Mouse (Mus musculus) forebrain, embryonic 11.5 days (tissue): ENCODE results near the gene Tnfrsf21. TPM values are rescaled to one million over a fixed set of nuclear protein-coding genes. Genes with fewer than 3 reads are reported as not detected.

Experiments
- ATAC-seq: fragments of 200-750 bp; cut with Nextera tagmentation; replicated peaks from 2 replicates; pipeline ENCODE4 v1.8.0; 2017; ENCODE audit warnings: moderate TSS enrichment; ENCODE audit not compliant: low FRiP score
- DNase-seq: peaks from one replicate; pipeline ENCODE4 v3.0.0-alpha.2; 2017; ENCODE audit warnings: low spot score
- H3K27ac ChIP-seq: fragments of 300-500 bp; sonication (generic); 2 replicates; pipeline ENCODE4 v1.5.1; 2014; ENCODE audit warnings: low read depth, low read length
- H3K27me3 ChIP-seq: fragments of 300-500 bp; sonication (generic); 2 replicates; pipeline ENCODE4 v1.6.1; 2014; ENCODE audit warnings: mild to moderate bottlenecking, low read length, mixed read lengths; ENCODE audit not compliant: control insufficient read depth, insufficient read depth
- H3K36me3 ChIP-seq: fragments of 300-500 bp; sonication (generic); 2 replicates; pipeline ENCODE4 v1.6.1; 2014; ENCODE audit warnings: mild to moderate bottlenecking, low read length, moderate library complexity, mixed read lengths; ENCODE audit not compliant: control insufficient read depth, insufficient read depth
- H3K4me1 ChIP-seq: fragments of 300-500 bp; sonication (generic); replicated peaks from 2 replicates; pipeline ENCODE4 v1.6.1; 2014; ENCODE audit warnings: low read length, mixed read lengths; ENCODE audit not compliant: control insufficient read depth, insufficient read depth
- H3K4me2 ChIP-seq: fragments of 300-500 bp; sonication (generic); 2 replicates; pipeline ENCODE4 v1.6.1; 2014; ENCODE audit warnings: low read depth, mild to moderate bottlenecking, low read length, moderate library complexity, mixed read lengths; ENCODE audit not compliant: severe bottlenecking
- H3K4me3 ChIP-seq: fragments of 300-500 bp; sonication (generic); 2 replicates; pipeline ENCODE4 v1.5.1; 2014; ENCODE audit warnings: low read depth, low read length
- H3K9ac ChIP-seq: fragments of 300-500 bp; sonication (generic); 2 replicates; pipeline ENCODE4 v1.6.1; 2014; ENCODE audit warnings: low read length
- H3K9me3 ChIP-seq: fragments of 300-500 bp; sonication (generic); 2 replicates; pipeline ENCODE4 v1.6.1; 2016; ENCODE audit warnings: low read length, mixed read lengths; ENCODE audit not compliant: control insufficient read depth
- WGBS: fragments of 180-500 bp; shearing (Covaris S2); extraction: QIAGEN DNeasy Blood & Tissue Kit; methylation state at CpG from one replicate; pipeline ENCODE4 v1.1.7; 2014; 5-methylcytosine and 5-hydroxymethylcytosine counted together
- polyA plus RNA-seq: library from polyadenylated mRNA; unstranded; fragments of >200 nt; fragmentation: Nextera tagmentation; extraction: Ambion mirVana; gene quantifications from 2 replicates; pipeline ENCODE4 v1.2.1, GENCODE M21; 2014

Tnfrsf21 gene
- polyA plus RNA-seq, 1 experiment from 2014 or later = 33.4 TPM

- H3K9ac ChIP-seq = no peak overlapping the region
- 91% methylated on average over 11 of the region's 11 CpGs for WGBS
- no peak overlapping the region for H3K4me2 ChIP-seq
- H3K4me3 ChIP-seq = no peak overlapping the region
- no peaks in the 10 kb centered on the region for H3K9me3 ChIP-seq
- DNase-seq (no peak), ATAC-seq (no peak)
- no peak overlapping the region for H3K27ac ChIP-seq
- H3K27me3 ChIP-seq = no peaks in the 10 kb centered on the region
- H3K4me1 ChIP-seq = no peaks in the 10 kb centered on the region
- no peaks in the 10 kb centered on the region for H3K36me3 ChIP-seq
These were observed 42.1 kb downstream of the Tnfrsf21 start for GRCm38 (mm10) chr17:43058277-43059025.

GRCm38 (mm10) chr17:43064705-43065104, 48.4 kb downstream of the Tnfrsf21 start:
- H3K4me2 ChIP-seq = no peak overlapping the region
- DNase-seq (no peak), ATAC-seq (no peak)
- H3K27me3 ChIP-seq = no peaks in the 10 kb centered on the region
- WGBS = 97% methylated on average over 6 of the region's 6 CpGs
- no peaks in the 10 kb centered on the region for H3K9me3 ChIP-seq
- no peaks in the 10 kb centered on the region for H3K4me1 ChIP-seq
- H3K27ac ChIP-seq = no peak overlapping the region
- no peaks in the 10 kb centered on the region; the same call in 1 of the 2 replicates for H3K36me3 ChIP-seq
- H3K4me3 ChIP-seq = no peak overlapping the region
- no peak overlapping the region for H3K9ac ChIP-seq

- no peaks in the 10 kb centered on the region for H3K4me1 ChIP-seq
- no peaks in the 10 kb centered on the region; the same call in 1 of the 2 replicates for H3K36me3 ChIP-seq
- H3K9ac ChIP-seq = no peak overlapping the region
- H3K4me2 ChIP-seq = no peak overlapping the region
- WGBS = 67% methylated on average over 7 of the region's 7 CpGs
- peak; percentile 16 for DNase-seq
- no peak overlapping the region for H3K4me3 ChIP-seq
- no peaks in the 10 kb centered on the region for H3K27me3 ChIP-seq
- no peaks in the 10 kb centered on the region for H3K9me3 ChIP-seq
- no peak overlapping the region for H3K27ac ChIP-seq
- ATAC-seq = no peak
These were observed 52.6 kb downstream of the Tnfrsf21 start for GRCm38 (mm10) chr17:43068846-43069553.

- 91% methylated on average over 2 of the region's 2 CpGs for WGBS
- no peak for DNase-seq
These were observed 54.6 kb downstream of the Tnfrsf21 start for GRCm38 (mm10) chr17:43070946-43071345.

GRCm38 (mm10) chr17:43072142-43072786, 55.9 kb downstream of the Tnfrsf21 start:
- WGBS = 85% methylated on average over 11 of the region's 11 CpGs
- Histone ChIP-seq H3K4me2 (no peak overlapping the region), H3K36me3 (no peaks in the 10 kb centered on the region), H3K4me1 (0 out of 2 replicates have a peak, but pooled peaks cover 2% of the 10 kb centered on the region), H3K9me3 (no peaks in the 10 kb centered on the region), H3K27ac (no peak overlapping the region), H3K27me3 (no peaks in the 10 kb centered on the region), H3K4me3 (no peak overlapping the region), H3K9ac (no peak overlapping the region)
- DNase-seq (peak; percentile 14), ATAC-seq (no peak)

More at GRCm38 (mm10) chr17:43070946-43071345, 54.6 kb downstream of the Tnfrsf21 start:
- H3K9ac ChIP-seq = no peak overlapping the region
- H3K27ac ChIP-seq = no peak overlapping the region
- H3K4me1 ChIP-seq = no peaks in the 10 kb centered on the region
- no peak for ATAC-seq
- H3K9me3 ChIP-seq = no peaks in the 10 kb centered on the region
- no peaks in the 10 kb centered on the region for H3K36me3 ChIP-seq
- no peaks in the 10 kb centered on the region for H3K27me3 ChIP-seq
- no peak overlapping the region for H3K4me3 ChIP-seq
- no peak overlapping the region for H3K4me2 ChIP-seq

GRCm38 (mm10) chr17:43072787-43073148, 56.4 kb downstream of the Tnfrsf21 start:
- no peaks in the 10 kb centered on the region for H3K27me3 ChIP-seq
- no peaks in the 10 kb centered on the region for H3K36me3 ChIP-seq
- DNase-seq (peak; percentile 26), ATAC-seq (no peak)
- no peak overlapping the region for H3K27ac ChIP-seq
- no peak overlapping the region for H3K4me3 ChIP-seq
- no peak overlapping the region for H3K9ac ChIP-seq
- peaks cover 5% of the 10 kb centered on the region; the same call in 1 of the 2 replicates for H3K4me1 ChIP-seq
- WGBS = 79% methylated on average over 5 of the region's 5 CpGs
- H3K9me3 ChIP-seq = no peaks in the 10 kb centered on the region
- no peak overlapping the region for H3K4me2 ChIP-seq

- Histone ChIP-seq H3K4me3 (no peak overlapping the region), H3K4me1 (peaks cover 5% of the 10 kb centered on the region; the same call in 1 of the 2 replicates)
These were observed 58.0 kb downstream of the Tnfrsf21 start for GRCm38 (mm10) chr17:43074391-43074790.

GRCm38 (mm10) chr17:43075100-43075499, 58.7 kb downstream of the Tnfrsf21 start:
- Histone ChIP-seq H3K4me3 (no peak overlapping the region), H3K36me3 (no peaks in the 10 kb centered on the region), H3K4me2 (no peak overlapping the region), H3K27ac (no peak overlapping the region), H3K4me1 (peaks cover 5% of the 10 kb centered on the region; the same call in 1 of the 2 replicates), H3K9me3 (no peaks in the 10 kb centered on the region), H3K9ac (no peak overlapping the region), H3K27me3 (no peaks in the 10 kb centered on the region)
- DNase-seq (no peak), ATAC-seq (no peak)
- 80% methylated on average over 8 of the region's 8 CpGs for WGBS

More at GRCm38 (mm10) chr17:43074391-43074790, 58.0 kb downstream of the Tnfrsf21 start:
- Histone ChIP-seq H3K9me3 (no peaks in the 10 kb centered on the region), H3K4me2 (no peak overlapping the region), H3K9ac (no peak overlapping the region), H3K36me3 (no peaks in the 10 kb centered on the region), H3K27me3 (no peaks in the 10 kb centered on the region), H3K27ac (no peak overlapping the region)
- ATAC-seq (no peak), DNase-seq (no peak)
- 84% methylated on average over 5 of the region's 5 CpGs for WGBS
